Mouse (Mus musculus): Measurements from ENCODE around the gene Reck.

DNA sequence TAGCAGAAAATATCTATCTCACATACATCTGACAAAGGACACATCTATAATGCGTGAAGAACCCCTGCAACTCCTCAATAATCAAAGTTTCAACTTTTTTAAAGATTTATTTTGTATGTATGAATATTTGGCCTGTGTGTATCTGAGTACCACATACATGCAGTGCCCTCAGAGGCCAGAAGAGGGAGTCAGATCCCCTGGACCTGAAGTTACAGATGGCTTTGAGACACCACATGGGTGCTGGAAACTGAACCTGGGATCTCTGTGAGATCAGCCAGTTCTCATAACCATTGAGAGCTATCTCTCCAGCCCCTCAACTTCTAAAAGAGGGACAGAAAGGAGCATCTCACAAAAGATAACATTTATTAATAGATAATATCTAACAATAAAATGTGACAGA is 45.3 kb downstream of the Reck start:
- peak; percentile 44; the same call in 1 of the 2 replicates for TF ChIP-seq CTCF (IDR thresholded peaks at IDR 0.05; ENCODE audit: low read depth)
- TF ChIP-seq EP300 (IDR thresholded peaks at IDR 0.05; ENCODE audit: low read depth), result no peak

Data from liver, embryonic 14.5 days (tissue).